Mouse (Mus musculus): ENCODE measurements around the gene Tnip2. TPM values are rescaled to one million over a fixed set of nuclear protein-coding genes. Genes with fewer than 3 reads are reported as not detected.

The Tnip2 gene
- polyA plus RNA-seq (2012): 0.11 TPM in 1 of 2 replicates, not detected in the other

- H3K4me1 ChIP-seq (ENCODE audit: control insufficient read depth): peaks cover 35% of the 10 kb centered on the region
- H3K27me3 ChIP-seq (ENCODE audit: control insufficient read depth): peaks cover 14% of the 10 kb centered on the region
- H3K36me3 ChIP-seq (ENCODE audit: control insufficient read depth): no peaks in the 10 kb centered on the region
- no peaks in the 10 kb centered on the region; the same call in 1 of the 2 replicates for H3K9me3 ChIP-seq (ENCODE audit: control insufficient read depth, low read length)
- no peak for TF ChIP-seq TAL1 (IDR thresholded peaks at IDR 0.05; ENCODE audit: low read length)
- no peak for TF ChIP-seq GATA1 (IDR thresholded peaks at IDR 0.05; ENCODE audit: low read length)
- peak within 1 kb of the TSS; percentile 85 for H3K4me3 ChIP-seq (replicated peaks)
Measured at GRCm38 (mm10) chr5:34513466-34514217, at the start of gene Tnip2. Tnip2 (minus strand) TSS chr5:34513991.

- H3K36me3 ChIP-seq (ENCODE audit: control insufficient read depth): peaks cover 23% of the 10 kb centered on the region
- H3K4me1 ChIP-seq (ENCODE audit: control insufficient read depth): peaks cover 31% of the 10 kb centered on the region
Measured at GRCm38 (mm10) chr5:34551821-34552220, 38.0 kb upstream of the Tnip2 start.

GRCm38 (mm10) chr5:34550251-34550650, 36.5 kb upstream of the Tnip2 start:
- peaks cover 31% of the 10 kb centered on the region for H3K4me1 ChIP-seq (ENCODE audit: control insufficient read depth)
- TF ChIP-seq GATA1 (IDR thresholded peaks at IDR 0.05; ENCODE audit: low read length) (no peak), TAL1 (IDR thresholded peaks at IDR 0.05; ENCODE audit: low read length) (no peak)
- H3K9me3 ChIP-seq (ENCODE audit: control insufficient read depth, low read length): no peaks in the 10 kb centered on the region; the same call in 1 of the 2 replicates
- H3K4me3 ChIP-seq (replicated peaks): peak overlapping the region; percentile 71
- peaks cover 10% of the 10 kb centered on the region for H3K36me3 ChIP-seq (ENCODE audit: control insufficient read depth)
- H3K27me3 ChIP-seq (ENCODE audit: control insufficient read depth): peaks cover 18% of the 10 kb centered on the region

More at GRCm38 (mm10) chr5:34551821-34552220, 38.0 kb upstream of the Tnip2 start:
- TF ChIP-seq GATA1 (IDR thresholded peaks at IDR 0.05; ENCODE audit: low read length): no peak
- H3K4me3 ChIP-seq (replicated peaks): no peak overlapping the region
- no peaks in the 10 kb centered on the region for H3K9me3 ChIP-seq (ENCODE audit: control insufficient read depth, low read length)
- H3K27me3 ChIP-seq (ENCODE audit: control insufficient read depth): peaks cover 18% of the 10 kb centered on the region

- Histone ChIP-seq H3K4me3 (replicated peaks) (peak overlapping the region; percentile 71), H3K36me3 (ENCODE audit: control insufficient read depth) (peaks cover 10% of the 10 kb centered on the region), H3K27me3 (ENCODE audit: control insufficient read depth) (peaks cover 18% of the 10 kb centered on the region), H3K4me1 (ENCODE audit: control insufficient read depth) (peaks cover 31% of the 10 kb centered on the region), H3K9me3 (ENCODE audit: control insufficient read depth, low read length) (no peaks in the 10 kb centered on the region; the same call in 1 of the 2 replicates)
- TF ChIP-seq TAL1 (IDR thresholded peaks at IDR 0.05; ENCODE audit: low read length): no peak
- TF ChIP-seq GATA1 (IDR thresholded peaks at IDR 0.05; ENCODE audit: low read length): no peak
Measured at GRCm38 (mm10) chr5:34549483-34550221, 35.9 kb upstream of the Tnip2 start.

- Histone ChIP-seq H3K9me3 (ENCODE audit: control insufficient read depth, low read length) (no peaks in the 10 kb centered on the region; the same call in 1 of the 2 replicates), H3K27me3 (ENCODE audit: control insufficient read depth) (peaks cover 18% of the 10 kb centered on the region), H3K36me3 (ENCODE audit: control insufficient read depth) (peaks cover 10% of the 10 kb centered on the region), H3K4me3 (replicated peaks) (peak overlapping the region; percentile 71), H3K4me1 (ENCODE audit: control insufficient read depth) (peaks cover 34% of the 10 kb centered on the region)
- no peak for TF ChIP-seq GATA1 (IDR thresholded peaks at IDR 0.05; ENCODE audit: low read length)
- TF ChIP-seq TAL1 (IDR thresholded peaks at IDR 0.05; ENCODE audit: low read length): no peak
Measured at GRCm38 (mm10) chr5:34549135-34549482, 35.3 kb upstream of the Tnip2 start.

GRCm38 (mm10) chr5:34547410-34547809, 33.6 kb upstream of the Tnip2 start:
- Histone ChIP-seq H3K27me3 (ENCODE audit: control insufficient read depth) (peaks cover 18% of the 10 kb centered on the region), H3K36me3 (ENCODE audit: control insufficient read depth) (peaks cover 6% of the 10 kb centered on the region), H3K4me3 (replicated peaks) (no peak overlapping the region), H3K9me3 (ENCODE audit: control insufficient read depth, low read length) (no peaks in the 10 kb centered on the region; the same call in 1 of the 2 replicates), H3K4me1 (ENCODE audit: control insufficient read depth) (peaks cover 34% of the 10 kb centered on the region)
- TF ChIP-seq TAL1 (IDR thresholded peaks at IDR 0.05; ENCODE audit: low read length): no peak
- TF ChIP-seq GATA1 (IDR thresholded peaks at IDR 0.05; ENCODE audit: low read length): no peak

- TF ChIP-seq GATA1 (IDR thresholded peaks at IDR 0.05; ENCODE audit: low read length) (no peak), TAL1 (IDR thresholded peaks at IDR 0.05; ENCODE audit: low read length) (no peak)
- Histone ChIP-seq H3K9me3 (ENCODE audit: control insufficient read depth, low read length) (no peaks in the 10 kb centered on the region; the same call in 1 of the 2 replicates), H3K27me3 (ENCODE audit: control insufficient read depth) (peaks cover 3% of the 10 kb centered on the region), H3K4me3 (replicated peaks) (no peak overlapping the region), H3K36me3 (ENCODE audit: control insufficient read depth) (no peaks in the 10 kb centered on the region), H3K4me1 (ENCODE audit: control insufficient read depth) (peaks cover 3% of the 10 kb centered on the region)
Measured at GRCm38 (mm10) chr5:34543114-34543513, 29.3 kb upstream of the Tnip2 start.

GRCm38 (mm10) chr5:34542166-34542565, 28.4 kb upstream of the Tnip2 start:
- Histone ChIP-seq H3K36me3 (ENCODE audit: control insufficient read depth) (no peaks in the 10 kb centered on the region), H3K9me3 (ENCODE audit: control insufficient read depth, low read length) (no peaks in the 10 kb centered on the region; the same call in 1 of the 2 replicates), H3K4me3 (replicated peaks) (no peak overlapping the region), H3K27me3 (ENCODE audit: control insufficient read depth) (peaks cover 3% of the 10 kb centered on the region), H3K4me1 (ENCODE audit: control insufficient read depth) (peaks cover 3% of the 10 kb centered on the region)
- TF ChIP-seq TAL1 (IDR thresholded peaks at IDR 0.05; ENCODE audit: low read length) (no peak), GATA1 (IDR thresholded peaks at IDR 0.05; ENCODE audit: low read length) (no peak)

- no peaks in the 10 kb centered on the region for H3K9me3 ChIP-seq (ENCODE audit: control insufficient read depth, low read length)
- no peaks in the 10 kb centered on the region for H3K36me3 ChIP-seq (ENCODE audit: control insufficient read depth)
- H3K27me3 ChIP-seq (ENCODE audit: control insufficient read depth): peaks cover 3% of the 10 kb centered on the region
- TF ChIP-seq GATA1 (IDR thresholded peaks at IDR 0.05; ENCODE audit: low read length) (no peak), TAL1 (IDR thresholded peaks at IDR 0.05; ENCODE audit: low read length) (no peak)
- H3K4me1 ChIP-seq (ENCODE audit: control insufficient read depth): peaks cover under 1% of the 10 kb centered on the region; the same call in 1 of the 2 replicates
- H3K4me3 ChIP-seq (replicated peaks): no peak overlapping the region
Measured at GRCm38 (mm10) chr5:34539121-34539520, 25.3 kb upstream of the Tnip2 start.
